Mouse (Mus musculus) MEL (cell line): Measurements from ENCODE around the gene Rnf123. TPM values are rescaled to one million over a fixed set of nuclear protein-coding genes. Genes with fewer than 3 reads are reported as not detected.

Source experiments
- DNase-seq: peaks from one replicate; pipeline ENCODE4 v3.0.0; 2011; ENCODE audit warnings: low read depth, low spot score
- H3K27ac ChIP-seq: 2 replicates; pipeline ENCODE4 v1.5.1; 2012; ENCODE audit warnings: low read depth, mild to moderate bottlenecking, control low read depth, low read length, moderate library complexity; ENCODE audit not compliant: control insufficient read depth
- H3K27me3 ChIP-seq, 2 experiments: fragments of 150-350 bp in 1 of 2; sonication (generic) in 1 of 2; 2 replicates each; pipeline ENCODE4 v1.6.1; 2012; ENCODE audit warnings: low read length in 2 of 2, mild to moderate bottlenecking in 2 of 2, improper control_type of control experiment in 1 of 2, moderate library complexity in 1 of 2; ENCODE audit not compliant: insufficient read depth in 2 of 2, control insufficient read depth in 1 of 2
- H3K36me3 ChIP-seq, 2 experiments: 2 replicates each; pipeline ENCODE4 v1.6.1; 2012 to 2014; ENCODE audit warnings: low read length in 2 of 2, improper control_type of control experiment in 1 of 2, inconsistent platforms in 1 of 2, mild to moderate bottlenecking in 1 of 2; ENCODE audit not compliant: insufficient read depth in 2 of 2, control insufficient read depth in 1 of 2
- H3K4me1 ChIP-seq, 2 experiments: fragments of 150-350 bp in 1 of 2; sonication (generic) in 1 of 2; 2 replicates each; pipeline ENCODE4 v1.6.1; 2012; ENCODE audit warnings: low read length in 2 of 2, improper control_type of control experiment in 1 of 2, mild to moderate bottlenecking in 1 of 2; ENCODE audit not compliant: insufficient read depth in 2 of 2, control insufficient read depth in 1 of 2
- H3K4me3 ChIP-seq, 2 experiments: fragments of 150-350 bp in 1 of 2; sonication (generic) in 1 of 2; 2 replicates each; pipeline ENCODE4 v1.5.1; 2012; ENCODE audit warnings: low read depth in 2 of 2, low read length in 2 of 2, mild to moderate bottlenecking in 2 of 2, moderate library complexity in 2 of 2, control low read depth in 1 of 2, improper control_type of control experiment in 1 of 2; ENCODE audit not compliant: control insufficient read depth in 1 of 2, insufficient read depth in 1 of 2
- H3K79me2 ChIP-seq: 2 replicates; pipeline ENCODE4 v1.6.1; 2012; ENCODE audit warnings: mild to moderate bottlenecking, low read length, moderate library complexity; ENCODE audit not compliant: control insufficient read depth, poor library complexity, insufficient read depth
- H3K9ac ChIP-seq: 2 replicates; pipeline ENCODE4 v1.6.1; 2012; ENCODE audit warnings: low read depth, mild to moderate bottlenecking, control low read depth, low read length, moderate library complexity; ENCODE audit not compliant: control insufficient read depth, poor library complexity, severe bottlenecking
- H3K9me3 ChIP-seq: fragments of 150-350 bp; sonication (generic); replicated peaks from 2 replicates; pipeline ENCODE4 v1.6.1; 2012; ENCODE audit warnings: mild to moderate bottlenecking, low read length, improper control_type of control experiment, moderate library complexity; ENCODE audit not compliant: insufficient read depth
- CTCF ChIP-seq, 3 experiments: IDR thresholded peaks in 2 of 3; conservative IDR thresholded peaks in 1 of 3; 2 replicates each; pipeline ENCODE4 v1.5.1; 2011 to 2012; ENCODE audit warnings: low read length in 3 of 3, low read depth in 2 of 3, mild to moderate bottlenecking in 2 of 3, improper control_type of control experiment in 1 of 3, inconsistent platforms in 1 of 3, mixed read lengths in 1 of 3, moderate library complexity in 1 of 3; ENCODE audit not compliant: control insufficient read depth in 1 of 3, insufficient read depth in 1 of 3, poor library complexity in 1 of 3, severe bottlenecking in 1 of 3
- EP300 ChIP-seq, 2 experiments: IDR thresholded peaks; 2 replicates each; pipeline ENCODE4 v1.6.1; 2011; ENCODE audit warnings: improper control_type of control experiment in 2 of 2, low read length in 2 of 2, low read depth in 1 of 2, mild to moderate bottlenecking in 1 of 2
- GABPA ChIP-seq: IDR thresholded peaks from 2 replicates; pipeline ENCODE4 v1.6.1; 2012; ENCODE audit warnings: low read depth, mild to moderate bottlenecking, inconsistent platforms, low read length, improper control_type of control experiment, moderate library complexity
- HCFC1 ChIP-seq: IDR thresholded peaks from 2 replicates; pipeline ENCODE4 v1.6.1; 2012; ENCODE audit warnings: low read depth, mild to moderate bottlenecking, inconsistent platforms, low read length, improper control_type of control experiment, moderate library complexity
- JUND ChIP-seq: IDR thresholded peaks from 2 replicates; pipeline ENCODE4 v1.6.1; 2011; ENCODE audit warnings: low read depth, mild to moderate bottlenecking, improper control_type of control experiment, low read length
- MAFK ChIP-seq: IDR thresholded peaks from 2 replicates; pipeline ENCODE4 v1.6.1; 2011; ENCODE audit warnings: low read depth, mild to moderate bottlenecking, low read length, improper control_type of control experiment, borderline replicate concordance
- MAX ChIP-seq: IDR thresholded peaks from 2 replicates; pipeline ENCODE4 v1.6.1; 2011; ENCODE audit warnings: low read length, improper control_type of control experiment
- MEF2A ChIP-seq: IDR thresholded peaks from 2 replicates; pipeline ENCODE4 v1.6.1; 2014; ENCODE audit warnings: low read depth, mild to moderate bottlenecking, inconsistent platforms, low read length, improper control_type of control experiment; ENCODE audit not compliant: poor library complexity, insufficient replicate concordance, severe bottlenecking; ENCODE audit errors: extremely low read depth
- NRF1 ChIP-seq: IDR thresholded peaks from 2 replicates; pipeline ENCODE4 v1.6.1; 2014; ENCODE audit warnings: low read depth, mild to moderate bottlenecking, inconsistent platforms, low read length, improper control_type of control experiment, moderate library complexity; ENCODE audit not compliant: poor library complexity, insufficient read depth, severe bottlenecking
- RAD21 ChIP-seq: IDR thresholded peaks from 2 replicates; pipeline ENCODE4 v1.6.1; 2011; ENCODE audit warnings: mild to moderate bottlenecking, low read depth, low read length, improper control_type of control experiment
- SMC3 ChIP-seq: IDR thresholded peaks from 2 replicates; pipeline ENCODE4 v1.6.1; 2011; ENCODE audit warnings: low read depth, low read length, improper control_type of control experiment
- UBTF ChIP-seq: IDR thresholded peaks from 2 replicates; pipeline ENCODE4 v1.6.1; 2012; ENCODE audit warnings: low read depth, mild to moderate bottlenecking, inconsistent platforms, low read length, improper control_type of control experiment, moderate library complexity, borderline replicate concordance; ENCODE audit not compliant: insufficient read depth
- USF1 ChIP-seq: IDR thresholded peaks from 2 replicates; pipeline ENCODE4 v1.6.1; 2014; ENCODE audit warnings: low read depth, mild to moderate bottlenecking, inconsistent platforms, low read length, improper control_type of control experiment, moderate library complexity
- ZKSCAN1 ChIP-seq: IDR thresholded peaks from 2 replicates; pipeline ENCODE4 v1.6.1; 2012; ENCODE audit warnings: low read depth, mild to moderate bottlenecking, inconsistent platforms, low read length, improper control_type of control experiment, moderate library complexity
- ZMIZ1 ChIP-seq: IDR thresholded peaks from 2 replicates; pipeline ENCODE4 v1.6.1; 2012; ENCODE audit warnings: low read depth, mild to moderate bottlenecking, inconsistent platforms, low read length, improper control_type of control experiment, moderate library complexity
- ZNF384 ChIP-seq: IDR thresholded peaks from 2 replicates; pipeline ENCODE4 v1.6.1; 2012; ENCODE audit warnings: low read depth, mild to moderate bottlenecking, inconsistent platforms, low read length, improper control_type of control experiment
- polyA plus RNA-seq, 2 experiments: library from polyadenylated mRNA; stranded (reverse) in 1 of 2; unstranded in 1 of 2; fragments of >175 nt in 1 of 2; fragments of >200 nt in 1 of 2; gene quantifications; 2 replicates each; pipeline versions ENCODE4 v1.2.1 to v1.2.4; 2012; ENCODE audit warnings: low replicate concordance in 2 of 2, low read depth in 1 of 2; ENCODE audit not compliant: insufficient read length in 2 of 2, insufficient read depth in 1 of 2, missing spikeins in 1 of 2
- total RNA-seq: library from RNA; depleted of rRNA; stranded (reverse); fragments of 300-350 nt; gene quantifications from 2 replicates; pipeline ENCODE4 v1.2.3, GENCODE M21; 2012

Gene Rnf123
- total and polyA plus RNA-seq, 3 experiments = 28.5 to 74.8 TPM; not detected in 1

GRCm38 (mm10) chr9:108083561-108083960 lies 415 bp upstream of the Rnf123 start:
- Histone ChIP-seq H3K27me3 (no peaks in the 10 kb centered on the region), H3K9ac (no peak overlapping the region), H3K36me3 (peaks cover 3 to 5% of the 10 kb centered on the region in 2 experiments), H3K27ac (no peak overlapping the region), H3K79me2 (peaks cover 3% of the 10 kb centered on the region; the same call in 1 of the 2 replicates), H3K4me1 (peaks cover 0 to 12% of the 10 kb centered on the region in 2 experiments; a peak in 2 of 4 replicates), H3K4me3 (no peak overlapping the region), H3K9me3 (no peaks in the 10 kb centered on the region)
- TF ChIP-seq UBTF (no peak), GABPA (no peak), MEF2A (no peak), ZNF384 (no peak), HCFC1 (no peak), SMC3 (no peak), MAX (no peak), CTCF (IDR thresholded peaks at IDR 0.05 in 2 of 3, conservative IDR thresholded peaks at IDR 0.05 in 1 of 3; ENCODE audit: control insufficient read depth in 1 of 3, insufficient read depth in 1 of 3, low read depth in 2 of 3, low read length in 3 of 3, poor library complexity in 1 of 3, severe bottlenecking in 1 of 3) (no peak), ZKSCAN1 (no peak), USF1 (no peak), MAFK (no peak), RAD21 (no peak), NRF1 (no peak), JUND (no peak)
- DNase-seq = no peak

DNA sequence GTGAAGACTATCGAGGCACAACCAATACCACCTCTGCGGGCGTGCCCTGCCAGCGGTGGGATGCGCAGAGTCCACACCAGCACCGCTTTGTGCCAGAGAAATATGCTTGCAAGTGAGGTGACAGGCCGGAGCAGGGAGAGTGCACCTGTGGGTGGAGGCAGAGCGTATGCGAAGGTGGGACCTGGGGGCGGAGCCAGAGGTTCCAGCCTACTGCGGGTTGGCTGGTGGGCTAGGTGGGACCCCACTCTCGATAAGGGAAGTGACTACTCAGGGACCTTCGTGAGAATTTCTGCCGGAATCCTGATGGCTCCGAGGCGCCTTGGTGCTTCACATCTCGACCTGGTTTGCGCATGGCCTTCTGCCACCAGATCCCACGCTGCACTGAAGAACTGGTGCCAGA lies 597 bp downstream of the Rnf123 start:
- H3K4me1 ChIP-seq = peaks cover 0 to 18% of the 10 kb centered on the region in 2 experiments; a peak in 2 of 4 replicates
- H3K9ac ChIP-seq = no peak overlapping the region
- no peaks in the 10 kb centered on the region for H3K9me3 ChIP-seq
- peaks cover 7% of the 10 kb centered on the region for H3K79me2 ChIP-seq
- no peak for TF ChIP-seq EP300 (IDR thresholded peaks at IDR 0.05; ENCODE audit: low read depth in 1 of 2, low read length in 2 of 2)
- 0 out of 2 replicates have a peak, but pooled peaks have one; percentile 8 for TF ChIP-seq ZMIZ1
- no peak for TF ChIP-seq JUND
- TF ChIP-seq, all 39 proteins: peak for 1
- peaks cover 2 to 9% of the 10 kb centered on the region in 2 experiments for H3K36me3 ChIP-seq
- DNase-seq = no peak
- H3K27me3 ChIP-seq = no peaks in the 10 kb centered on the region
- no peak overlapping the region for H3K27ac ChIP-seq
- no peak overlapping the region for H3K4me3 ChIP-seq
